Mouse (Mus musculus) megakaryocyte, embryonic 14.5 days (primary cell): Measurements from ENCODE around the gene Lyst. TPM values are rescaled to one million over a fixed set of nuclear protein-coding genes. Genes with fewer than 3 reads are reported as not detected.
A peak's percentile ranks its signal among the peaks of the same experiment; 100 is the strongest.

Source experiments
- H3K27me3 ChIP-seq: replicated peaks from 2 replicates; pipeline ENCODE3; 2012; ENCODE audit warnings: inconsistent platforms
- H3K36me3 ChIP-seq: replicated peaks from 2 replicates; pipeline ENCODE3; 2012; ENCODE audit warnings: low read length, inconsistent platforms, mixed read lengths
- H3K4me1 ChIP-seq: 2 replicates; pipeline ENCODE4 v1.6.1; 2012; ENCODE audit warnings: inconsistent platforms
- H3K4me3 ChIP-seq: replicated peaks from 2 replicates; pipeline ENCODE3; 2012; ENCODE audit warnings: moderate library complexity, mild to moderate bottlenecking, inconsistent platforms
- H3K9me3 ChIP-seq: 2 replicates; pipeline ENCODE4 v1.6.1; 2012; ENCODE audit warnings: inconsistent platforms
- FLI1 ChIP-seq: IDR thresholded peaks from 2 replicates; pipeline ENCODE4 v1.6.1; 2012; ENCODE audit warnings: low read length, inconsistent platforms, mixed read lengths
- GATA1 ChIP-seq: IDR thresholded peaks from 3 replicates; pipeline ENCODE4 v1.6.1; 2012; ENCODE audit warnings: mixed read lengths, low read length, inconsistent platforms, borderline replicate concordance
- polyA plus RNA-seq: library from polyadenylated mRNA; stranded (reverse); fragments of >175 nt; gene quantifications from 2 replicates; pipeline ENCODE4 v1.2.3, GENCODE M21; 2012; ENCODE audit warnings: low replicate concordance; ENCODE audit not compliant: insufficient read depth

Lyst gene
- polyA plus RNA-seq, 1 experiment, result 0.91 TPM

DNA sequence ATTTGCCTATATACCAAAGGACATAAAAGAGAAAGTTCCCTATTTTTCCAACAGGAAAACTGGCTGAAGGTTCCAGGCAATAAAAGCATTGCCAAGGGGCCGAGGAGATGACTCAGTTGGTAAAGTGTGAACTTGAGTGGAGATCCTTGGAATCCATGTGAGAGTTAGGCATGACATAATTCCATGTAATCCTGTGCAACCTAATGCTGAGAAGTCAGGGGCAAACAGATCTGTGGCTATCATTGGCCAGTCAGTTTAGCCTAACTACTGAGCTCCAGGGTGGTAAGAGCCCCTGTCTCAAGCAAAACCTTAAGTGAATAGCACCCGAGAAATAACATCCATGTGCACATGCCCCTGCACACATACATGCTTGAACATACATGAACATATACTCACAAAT, 17.3 kb upstream of the Lyst start:
- H3K27me3 ChIP-seq, result peaks cover 11% of the 10 kb centered on the region
- no peaks in the 10 kb centered on the region for H3K36me3 ChIP-seq
- TF ChIP-seq FLI1 (no peak), GATA1 (no peak)
- H3K9me3 ChIP-seq, result no peaks in the 10 kb centered on the region
- no peak overlapping the region for H3K4me3 ChIP-seq
- H3K4me1 ChIP-seq, result peaks cover 59% of the 10 kb centered on the region

DNA sequence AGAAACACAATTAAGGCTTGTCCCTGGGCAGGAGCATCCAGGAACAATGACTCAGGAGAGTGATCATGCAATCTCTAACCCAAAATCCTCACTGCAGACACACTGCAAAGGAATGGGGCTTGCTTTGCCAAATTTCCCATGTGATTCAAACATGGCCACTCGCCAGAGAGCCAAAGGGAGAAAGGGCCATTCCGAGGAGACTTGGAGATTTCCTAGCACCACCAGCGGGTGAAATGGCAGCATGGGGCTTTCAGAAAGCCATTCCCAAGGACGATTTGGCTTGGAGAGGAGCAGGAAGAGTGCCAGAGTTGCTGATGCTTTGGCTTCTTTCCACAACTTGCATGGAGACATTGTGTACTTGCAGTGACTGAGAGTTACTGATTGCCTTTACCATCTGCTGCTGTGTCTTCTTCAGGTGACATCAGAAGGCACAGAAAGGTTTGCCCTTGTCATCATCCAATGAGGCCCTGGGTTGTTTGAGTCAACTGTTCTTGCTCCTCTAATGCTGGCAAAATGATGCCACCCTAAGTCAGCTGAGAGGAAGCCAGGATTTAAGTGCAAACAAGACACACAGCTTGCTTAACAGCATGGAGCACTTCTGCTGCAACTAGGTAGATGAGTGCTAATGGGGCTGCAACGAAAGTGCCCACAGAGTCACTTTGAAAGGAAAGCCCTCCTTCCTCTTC, 16.5 kb upstream of the Lyst start:
- Histone ChIP-seq H3K4me1 (peaks cover 51% of the 10 kb centered on the region), H3K4me3 (no peak overlapping the region), H3K9me3 (no peaks in the 10 kb centered on the region), H3K27me3 (peaks cover 11% of the 10 kb centered on the region), H3K36me3 (no peaks in the 10 kb centered on the region)
- TF ChIP-seq GATA1, result no peak
- no peak for TF ChIP-seq FLI1

DNA sequence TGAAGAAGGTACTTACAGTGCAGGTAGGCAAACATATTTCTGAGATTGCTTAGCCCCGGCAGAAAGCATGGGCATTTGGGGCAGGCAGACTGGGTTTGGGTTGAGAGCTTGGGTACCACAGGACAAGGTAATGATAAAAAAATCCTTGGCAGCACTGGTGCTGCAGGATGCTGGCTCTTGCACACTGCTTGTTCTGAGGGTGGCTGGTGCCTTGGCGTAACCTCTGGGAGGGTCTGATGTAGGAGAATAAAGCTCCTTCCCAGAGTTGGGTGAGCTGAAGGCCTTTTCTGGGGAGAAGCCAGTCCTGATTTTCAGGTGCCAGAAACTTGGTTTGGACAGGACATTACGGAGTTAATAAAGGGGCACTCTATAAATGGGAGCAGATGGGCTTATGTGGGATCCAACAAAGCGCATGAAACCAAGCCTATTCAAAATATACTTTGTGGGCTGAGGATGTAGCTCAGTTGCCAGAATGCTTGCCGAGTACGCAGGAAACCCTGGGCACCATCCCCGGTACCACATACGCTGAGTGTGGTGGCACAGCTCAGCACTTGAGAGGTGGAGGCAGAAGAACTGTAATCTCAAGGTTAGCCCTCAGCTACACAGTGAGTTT, 15.8 kb upstream of the Lyst start:
- H3K27me3 ChIP-seq, result peaks cover 11% of the 10 kb centered on the region
- H3K36me3 ChIP-seq, result no peaks in the 10 kb centered on the region
- peak overlapping the region; percentile 75 for H3K4me3 ChIP-seq
- H3K4me1 ChIP-seq, result peaks cover 45% of the 10 kb centered on the region
- TF ChIP-seq GATA1, result no peak
- TF ChIP-seq FLI1, result no peak
- H3K9me3 ChIP-seq, result no peaks in the 10 kb centered on the region

DNA sequence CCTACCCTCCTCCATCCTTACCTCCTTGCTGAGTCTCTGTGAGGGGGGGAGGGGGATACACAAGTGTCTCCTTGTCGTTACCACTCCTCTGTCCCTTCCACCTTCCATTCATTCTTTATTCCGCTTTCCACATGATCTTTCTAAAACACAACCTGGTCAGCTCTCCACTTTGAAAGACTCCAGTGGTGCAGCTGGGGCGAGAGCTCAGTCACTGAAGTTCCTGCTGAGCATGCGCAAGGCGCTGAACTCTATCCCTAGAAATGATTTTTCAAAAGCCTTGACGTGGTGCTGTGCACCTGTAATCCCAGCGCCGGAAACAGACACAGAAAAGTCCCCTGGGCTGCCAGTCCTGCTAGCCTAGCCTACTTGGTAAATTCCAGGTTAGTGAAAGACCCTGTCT, 15.1 kb upstream of the Lyst start:
- Histone ChIP-seq H3K27me3 (peaks cover 11% of the 10 kb centered on the region), H3K4me3 (no peak overlapping the region), H3K9me3 (no peaks in the 10 kb centered on the region), H3K4me1 (peaks cover 47% of the 10 kb centered on the region), H3K36me3 (no peaks in the 10 kb centered on the region)
- TF ChIP-seq FLI1, result no peak
- TF ChIP-seq GATA1, result no peak

DNA sequence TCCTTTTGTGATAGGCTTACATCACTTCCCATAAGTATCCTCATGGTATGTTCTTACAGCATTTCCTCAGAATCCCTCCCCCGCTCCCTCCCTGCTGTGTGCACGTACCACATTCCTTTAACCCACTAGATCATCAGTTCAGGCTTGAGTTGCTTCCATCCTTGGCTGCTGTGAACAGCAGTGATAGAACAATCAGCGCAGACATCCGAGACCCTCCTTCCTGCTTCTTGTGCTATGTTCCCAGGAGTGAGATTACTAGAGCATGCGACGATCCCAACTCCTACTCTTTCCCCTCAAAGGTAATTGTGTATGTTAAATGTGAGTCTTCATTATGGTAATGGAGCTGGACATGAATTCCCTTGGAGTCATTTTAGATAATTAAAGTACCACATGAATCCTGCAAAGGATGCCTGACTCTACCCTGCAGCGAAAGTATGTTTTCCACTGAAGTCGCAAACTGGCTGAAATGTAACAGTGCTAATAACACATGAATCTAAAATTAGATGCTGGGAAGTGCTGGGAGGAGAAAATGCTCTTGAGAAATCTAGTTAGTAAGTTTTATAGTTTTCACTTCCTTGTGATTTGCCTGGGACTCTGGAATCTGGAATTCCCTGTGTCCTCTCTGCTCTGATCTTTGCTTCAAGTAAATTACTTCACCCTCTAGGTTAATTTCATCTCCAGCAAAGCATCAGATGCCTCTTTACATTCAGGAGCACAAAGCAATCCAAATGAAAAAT, 13.6 kb upstream of the Lyst start:
- TF ChIP-seq GATA1 (no peak), FLI1 (no peak)
- Histone ChIP-seq H3K4me1 (peaks cover 57% of the 10 kb centered on the region), H3K9me3 (no peaks in the 10 kb centered on the region), H3K27me3 (peaks cover 11% of the 10 kb centered on the region), H3K4me3 (no peak overlapping the region), H3K36me3 (no peaks in the 10 kb centered on the region)

DNA sequence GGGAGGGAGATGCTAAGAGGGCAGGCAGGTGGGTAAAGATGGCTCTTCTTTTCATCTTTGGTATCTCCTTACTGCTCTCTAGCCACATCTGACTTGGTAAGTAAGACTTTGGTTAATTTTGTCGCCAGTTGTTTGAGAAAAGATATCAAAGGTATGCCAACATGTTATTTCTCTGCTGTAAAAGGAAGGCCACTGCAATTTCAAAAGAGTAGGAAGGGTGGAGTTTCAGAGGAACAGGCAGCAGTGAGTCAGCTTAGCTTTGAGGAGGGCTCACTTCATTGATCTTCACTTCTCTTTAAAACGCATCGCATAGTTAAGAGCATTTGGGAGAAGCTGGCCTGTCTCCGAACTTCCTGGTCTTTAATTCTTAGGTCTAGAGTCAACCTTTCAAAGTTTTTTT, 8.2 kb upstream of the Lyst start:
- H3K36me3 ChIP-seq, result no peaks in the 10 kb centered on the region
- H3K4me3 ChIP-seq, result no peak overlapping the region
- TF ChIP-seq FLI1 (no peak), GATA1 (no peak)
- H3K27me3 ChIP-seq, result no peaks in the 10 kb centered on the region
- H3K9me3 ChIP-seq, result no peaks in the 10 kb centered on the region
- H3K4me1 ChIP-seq, result peaks cover 39% of the 10 kb centered on the region

DNA sequence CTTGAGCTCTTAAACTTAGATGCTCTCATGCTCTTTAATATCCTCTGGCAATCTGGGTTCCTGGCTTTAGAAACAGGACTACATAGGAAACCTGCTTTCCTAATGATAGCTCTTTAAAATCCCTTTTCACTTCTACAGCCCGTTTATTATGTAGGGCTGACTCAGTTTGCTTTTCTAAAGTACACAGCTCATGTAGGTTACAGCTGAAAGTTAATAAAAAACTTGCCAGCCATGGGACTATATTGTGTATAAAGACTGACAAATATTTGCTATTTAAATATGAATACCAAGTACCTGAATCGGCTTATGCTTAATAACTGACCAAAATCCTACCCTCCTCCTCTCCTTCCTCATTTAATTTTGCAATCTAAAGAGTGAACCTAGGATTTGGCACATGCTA, 6.7 kb upstream of the Lyst start:
- H3K4me1 ChIP-seq, result peaks cover 51% of the 10 kb centered on the region
- H3K9me3 ChIP-seq, result no peaks in the 10 kb centered on the region
- H3K36me3 ChIP-seq, result no peaks in the 10 kb centered on the region
- H3K4me3 ChIP-seq, result no peak overlapping the region
- TF ChIP-seq FLI1 (no peak), GATA1 (no peak)
- H3K27me3 ChIP-seq, result no peaks in the 10 kb centered on the region

DNA sequence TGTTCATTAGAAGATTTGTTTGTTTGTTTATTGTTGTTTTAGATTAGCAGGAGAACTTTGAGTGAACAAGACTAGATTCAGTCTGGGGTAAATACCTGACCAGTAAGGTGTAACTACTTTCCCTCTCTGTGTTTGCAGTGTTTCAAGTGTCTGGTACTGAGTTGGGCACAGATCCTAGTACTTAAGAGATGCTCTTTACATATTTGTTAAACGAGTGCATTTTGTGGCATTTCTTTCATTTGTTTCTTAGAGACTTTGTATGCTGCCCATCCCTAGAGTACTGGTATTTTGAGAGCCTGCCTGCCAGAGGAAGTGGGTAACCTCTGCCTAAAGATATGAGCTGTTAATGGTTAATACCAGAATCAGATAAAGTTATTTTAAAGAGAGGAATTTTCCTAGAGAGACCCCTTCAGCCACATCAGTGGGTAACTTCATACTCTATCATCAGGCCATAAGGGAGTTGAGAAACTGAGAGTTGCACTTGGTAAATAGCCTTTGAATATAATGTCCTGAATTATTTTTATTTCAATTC, 2.5 kb upstream of the Lyst start:
- Histone ChIP-seq H3K4me1 (peaks cover 57% of the 10 kb centered on the region), H3K36me3 (no peaks in the 10 kb centered on the region), H3K9me3 (no peaks in the 10 kb centered on the region), H3K4me3 (no peak overlapping the region), H3K27me3 (no peaks in the 10 kb centered on the region)
- no peak for TF ChIP-seq GATA1
- TF ChIP-seq FLI1, result no peak

DNA sequence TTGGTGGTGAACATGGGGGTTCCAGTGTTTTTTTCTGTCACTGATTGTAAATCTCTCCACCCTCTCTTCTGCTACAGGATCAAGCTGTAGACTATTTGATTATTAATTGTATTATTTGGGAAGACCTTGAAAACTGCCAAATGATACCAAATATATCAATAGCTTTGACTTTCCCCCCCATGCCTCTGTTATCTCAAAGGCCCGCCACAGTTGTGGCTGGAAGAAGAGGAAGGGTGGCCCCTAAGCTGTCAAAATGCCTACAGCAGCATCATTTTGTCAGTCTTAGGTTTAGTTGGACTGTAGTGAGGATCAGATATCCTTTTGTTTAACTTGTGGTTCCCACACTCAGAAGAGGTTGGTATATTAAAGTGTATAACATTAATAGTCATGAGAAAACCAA, 1.7 kb upstream of the Lyst start:
- Histone ChIP-seq H3K4me1 (peaks cover 55% of the 10 kb centered on the region), H3K27me3 (no peaks in the 10 kb centered on the region), H3K36me3 (no peaks in the 10 kb centered on the region), H3K4me3 (peak overlapping the region; percentile 31), H3K9me3 (no peaks in the 10 kb centered on the region)
- TF ChIP-seq FLI1, result no peak
- TF ChIP-seq GATA1, result no peak

DNA sequence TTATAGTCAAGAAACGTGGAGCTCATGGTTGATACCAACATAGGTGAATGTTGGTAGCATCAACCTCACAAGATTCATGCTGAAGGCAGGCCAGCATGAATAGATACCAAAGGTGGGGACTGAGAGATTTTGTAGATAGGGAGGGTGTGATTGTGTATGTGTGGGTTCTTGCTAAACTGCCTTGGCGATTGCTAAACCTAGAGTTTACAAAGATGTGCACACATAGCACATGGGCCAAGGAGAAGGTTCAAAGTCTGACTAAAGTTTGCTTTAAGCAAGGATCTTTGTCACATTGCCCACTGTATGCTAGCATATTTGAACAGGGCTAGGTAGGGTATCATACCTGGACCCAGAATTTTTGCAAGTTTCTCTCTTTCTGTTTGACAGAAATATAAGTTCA, 1.2 kb upstream of the Lyst start:
- H3K36me3 ChIP-seq, result peaks cover 2% of the 10 kb centered on the region
- H3K27me3 ChIP-seq, result no peaks in the 10 kb centered on the region
- TF ChIP-seq GATA1 (no peak), FLI1 (no peak)
- peaks cover 57% of the 10 kb centered on the region for H3K4me1 ChIP-seq
- H3K9me3 ChIP-seq, result no peaks in the 10 kb centered on the region
- H3K4me3 ChIP-seq, result peak overlapping the region; percentile 21
